Mouse (Mus musculus): Measurements from ENCODE around the gene Abat.
"Not testable (repeated sequence)": the region's sequence is repeated elsewhere in the genome, so short reads cannot be mapped to it uniquely, and the experiment has no call there.

Abat gene

DNA sequence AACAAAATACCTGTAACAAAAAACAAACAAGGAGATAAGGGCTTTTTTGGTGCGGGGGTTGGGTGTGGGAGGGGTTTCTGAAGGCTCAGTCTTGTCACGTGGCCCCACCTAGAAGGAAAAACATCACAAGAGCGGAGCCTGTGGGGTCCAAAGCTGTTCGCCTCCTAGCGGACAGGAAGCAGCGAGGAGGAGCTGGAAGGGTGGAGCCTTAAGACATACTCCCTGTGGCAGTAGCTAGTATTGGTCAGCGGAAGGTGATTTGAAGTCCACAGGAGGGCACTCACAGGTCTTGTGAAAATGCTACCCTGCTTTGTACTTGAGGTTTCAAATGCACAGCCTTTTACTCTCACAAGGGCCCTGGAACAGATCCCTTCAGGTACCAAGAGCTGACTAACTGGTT lies 19.7 kb downstream of the Abat start:
- no peak for DNase-seq (ENCODE audit: low spot score)

- no peak for DNase-seq (ENCODE audit: low spot score)
Measured at GRCm38 (mm10) chr16:8533477-8533876, 20.2 kb downstream of the Abat start.

DNA sequence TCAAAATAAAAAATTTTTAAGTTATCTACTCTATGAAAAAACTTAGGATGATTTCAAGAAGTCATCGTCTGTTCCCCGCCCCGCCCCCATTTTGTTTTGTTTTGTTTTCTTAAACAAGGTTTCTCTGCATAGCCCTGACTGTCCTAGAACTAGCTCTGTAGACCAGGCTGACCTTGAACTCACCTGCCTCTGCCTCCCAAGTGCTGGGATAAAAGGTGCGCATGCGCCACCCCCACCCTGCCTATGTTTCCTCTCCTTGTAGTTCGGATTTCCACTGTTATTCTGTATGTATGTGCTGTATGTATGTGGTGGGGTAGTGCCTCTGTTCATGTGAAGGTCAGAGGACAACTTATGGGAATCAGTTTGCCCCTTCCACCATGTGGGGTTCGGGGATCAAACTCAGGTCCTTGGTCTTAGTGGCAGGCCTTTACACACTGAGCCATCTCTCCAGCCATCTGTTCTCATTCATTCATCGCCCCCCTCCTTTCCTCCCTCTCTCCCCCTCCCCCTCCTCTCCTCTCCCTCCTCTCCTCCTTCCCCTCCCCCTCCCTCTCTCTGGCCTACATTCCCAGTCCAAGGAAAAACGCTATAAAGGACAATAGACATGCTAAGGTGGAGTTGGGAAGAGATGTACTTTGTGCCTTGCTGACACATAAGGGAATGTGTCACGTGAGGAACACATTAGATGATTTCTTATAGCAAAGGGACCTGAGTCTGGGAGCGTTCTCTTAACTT lies 21.4 kb downstream of the Abat start:
- no peak for DNase-seq (ENCODE audit: low spot score)

GRCm38 (mm10) chr16:8535411-8535810 lies 22.2 kb downstream of the Abat start:
- no peak for DNase-seq (ENCODE audit: low spot score)

GRCm38 (mm10) chr16:8539150-8539865 lies 26.1 kb downstream of the Abat start:
- peak; percentile 63 for DNase-seq (ENCODE audit: low spot score)

DNA sequence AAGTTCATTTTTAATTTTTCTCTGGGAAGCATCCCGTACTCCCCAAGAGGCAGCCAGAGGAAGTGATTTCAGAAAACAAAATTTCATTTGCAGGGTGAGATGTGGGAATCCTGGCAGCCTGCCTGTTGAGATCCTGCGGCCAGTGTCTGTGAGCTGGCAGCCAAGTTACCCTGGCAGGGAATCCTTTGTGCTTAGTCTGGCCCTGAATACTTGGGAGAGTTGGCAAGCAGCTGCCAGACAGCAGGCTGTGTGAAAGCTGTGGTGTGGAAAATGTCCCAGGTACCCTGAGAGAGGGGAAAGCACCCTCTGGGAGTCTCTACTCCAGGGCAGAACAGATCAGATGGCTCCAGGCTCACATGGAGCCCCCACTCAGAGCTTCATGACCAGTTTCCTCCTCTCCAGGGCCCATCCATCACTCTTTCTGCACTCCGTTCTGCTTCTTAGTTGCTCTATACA lies 27.7 kb downstream of the Abat start:
- peak; percentile 62 for DNase-seq (ENCODE audit: low spot score)

DNA sequence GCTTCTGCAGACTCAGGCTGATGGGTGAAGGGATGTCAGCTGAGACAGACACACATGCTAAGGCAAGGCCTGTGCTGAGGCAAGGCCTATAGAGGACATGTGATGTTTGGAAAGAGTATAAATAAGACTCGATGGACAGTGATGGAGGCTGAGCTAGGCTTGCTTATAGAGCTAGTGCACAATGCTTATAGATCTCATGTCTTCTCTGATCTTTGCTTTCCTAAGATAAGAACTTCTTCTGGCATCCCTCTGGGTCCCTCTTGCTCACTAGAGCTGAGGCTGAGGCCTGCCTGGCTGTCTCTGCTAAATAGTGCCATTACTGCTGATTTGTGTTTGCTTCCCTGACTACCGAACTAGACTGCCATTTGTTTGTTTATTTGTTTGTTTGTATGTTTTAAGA lies 34.6 kb downstream of the Abat start:
- no peak for DNase-seq (ENCODE audit: low spot score)

DNA sequence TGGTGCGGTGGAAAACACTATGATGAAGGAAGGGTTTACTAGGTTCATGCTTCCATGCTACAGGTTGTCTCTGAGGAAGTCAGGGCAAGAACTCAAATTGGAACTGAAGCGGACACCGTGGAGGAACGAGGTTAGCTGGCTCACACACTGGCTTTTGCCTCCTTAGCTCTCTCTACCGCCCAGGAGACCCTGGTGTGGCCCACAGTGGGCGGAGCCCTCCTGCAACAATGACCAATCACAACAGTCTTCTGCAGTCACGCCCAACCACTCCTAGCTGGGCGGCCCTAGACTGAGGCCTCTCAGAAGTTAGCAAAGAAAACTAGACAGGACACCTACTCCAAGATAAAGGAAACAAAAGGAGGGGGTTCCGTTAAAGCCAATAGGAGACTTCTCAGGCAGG lies 36.3 kb downstream of the Abat start:
- no peak for DNase-seq (ENCODE audit: low spot score)

DNA sequence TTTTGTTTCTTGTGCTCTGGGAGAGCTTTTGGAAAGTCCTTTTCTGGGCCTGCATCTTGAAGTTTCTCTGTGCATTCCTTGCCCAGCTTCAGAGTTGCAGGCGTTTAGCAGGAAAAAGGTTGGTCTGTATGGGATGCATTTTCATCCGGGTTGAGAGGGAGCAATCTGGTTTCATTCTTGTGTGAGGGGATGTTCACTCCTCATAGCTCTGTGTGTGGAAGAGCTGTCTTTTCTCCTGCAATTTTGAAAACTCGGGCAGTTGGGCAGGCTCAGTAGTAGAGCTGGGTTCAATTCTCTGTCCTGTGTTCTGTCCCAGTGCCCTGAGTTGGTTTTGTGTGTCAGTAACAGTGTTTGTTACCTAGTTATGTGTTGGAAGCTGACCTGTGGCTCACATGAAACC lies 41.1 kb downstream of the Abat start:
- DNase-seq (ENCODE audit: low spot score): no peak

- DNase-seq (ENCODE audit: low spot score): not testable (repeated sequence)
Measured at GRCm38 (mm10) chr16:8554751-8555150, 41.5 kb downstream of the Abat start.

DNA sequence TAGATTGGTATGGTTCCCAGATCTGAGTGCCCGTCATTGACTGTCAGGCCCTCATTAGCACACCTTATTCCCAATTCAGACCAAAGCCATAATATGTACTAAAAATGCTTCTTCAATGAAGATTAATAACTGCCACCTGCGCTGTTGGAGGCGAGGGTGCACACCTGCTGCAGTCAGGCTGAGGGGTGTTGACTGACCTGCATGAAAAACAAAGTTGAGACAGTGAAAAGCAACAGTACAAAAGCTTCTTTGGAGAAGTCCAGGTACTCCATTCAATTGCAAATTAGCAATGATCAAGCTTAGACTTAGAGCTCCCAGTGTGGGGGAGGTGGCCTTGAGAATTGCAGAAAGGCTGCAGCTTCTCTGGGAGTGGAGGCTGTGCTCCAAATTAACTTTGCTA lies 42.1 kb downstream of the Abat start:
- DNase-seq (ENCODE audit: low spot score): not testable (repeated sequence)

GRCm38 (mm10) chr16:8560079-8560478 lies 46.9 kb downstream of the Abat start:
- DNase-seq (ENCODE audit: low spot score): no peak

DNA sequence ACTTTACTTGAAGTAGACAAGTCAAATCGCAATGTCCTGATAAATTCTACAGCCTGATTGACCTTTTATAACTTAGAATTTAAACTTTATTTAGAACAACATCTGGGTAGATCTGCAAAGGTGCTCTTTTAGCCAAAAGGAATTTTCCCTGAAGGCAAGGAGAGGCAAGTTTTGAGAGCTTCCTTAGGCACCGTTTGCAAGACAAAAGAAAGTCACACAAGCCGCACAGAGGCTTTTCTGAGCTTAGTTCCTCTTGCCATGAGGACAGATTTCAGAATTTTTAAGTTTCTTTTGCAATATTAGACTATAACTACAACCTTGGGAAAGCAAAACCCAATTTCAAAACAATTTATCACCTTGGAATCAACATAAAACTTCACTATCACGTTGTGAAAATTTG lies 47.9 kb downstream of the Abat start:
- not testable (repeated sequence) for DNase-seq (ENCODE audit: low spot score)

GRCm38 (mm10) chr16:8561856-8562255 lies 48.6 kb downstream of the Abat start:
- DNase-seq (ENCODE audit: low spot score): not testable (repeated sequence)

GRCm38 (mm10) chr16:8562827-8563226 lies 49.6 kb downstream of the Abat start:
- not testable (repeated sequence) for DNase-seq (ENCODE audit: low spot score)

DNA sequence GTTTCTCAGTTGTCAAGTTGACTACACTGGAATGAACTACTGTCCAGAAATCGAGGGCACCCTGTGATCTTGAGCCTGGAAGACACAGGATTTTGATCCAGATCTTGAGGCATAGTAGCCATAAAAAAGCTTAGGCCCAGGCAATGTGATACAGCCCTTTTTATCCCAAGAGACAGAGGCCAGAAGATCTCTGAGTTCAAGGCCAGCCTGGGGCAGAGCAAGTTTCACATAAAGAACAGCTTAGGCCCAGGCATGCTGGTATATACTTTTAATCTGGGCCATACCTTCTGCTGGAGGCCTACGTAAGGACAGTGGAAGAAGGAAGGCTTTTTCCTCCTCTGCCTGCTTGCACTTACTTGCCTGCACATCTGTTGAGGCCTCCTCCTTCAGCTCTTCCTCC lies 51.6 kb downstream of the Abat start:
- DNase-seq (ENCODE audit: low spot score): no peak

DNA sequence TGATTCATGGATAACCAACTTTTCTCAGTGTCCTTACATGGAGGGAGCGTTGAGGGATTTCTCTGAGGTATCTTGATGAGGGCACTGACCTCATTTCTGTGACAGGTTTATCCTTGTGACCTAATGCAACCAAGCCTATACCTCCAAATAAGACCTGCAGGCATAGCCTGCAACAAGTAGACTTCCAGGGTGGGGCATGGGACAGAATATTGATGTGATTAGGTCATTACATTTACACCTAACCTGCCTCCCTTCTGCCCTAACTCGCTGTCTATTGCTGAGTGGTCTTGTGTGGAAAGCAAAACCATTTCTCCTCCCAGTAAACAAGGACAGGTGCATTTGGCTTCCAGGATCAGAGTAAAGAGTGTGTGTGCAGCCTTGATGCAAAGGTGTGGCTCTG lies 52.3 kb downstream of the Abat start:
- DNase-seq (ENCODE audit: low spot score): no peak

DNA sequence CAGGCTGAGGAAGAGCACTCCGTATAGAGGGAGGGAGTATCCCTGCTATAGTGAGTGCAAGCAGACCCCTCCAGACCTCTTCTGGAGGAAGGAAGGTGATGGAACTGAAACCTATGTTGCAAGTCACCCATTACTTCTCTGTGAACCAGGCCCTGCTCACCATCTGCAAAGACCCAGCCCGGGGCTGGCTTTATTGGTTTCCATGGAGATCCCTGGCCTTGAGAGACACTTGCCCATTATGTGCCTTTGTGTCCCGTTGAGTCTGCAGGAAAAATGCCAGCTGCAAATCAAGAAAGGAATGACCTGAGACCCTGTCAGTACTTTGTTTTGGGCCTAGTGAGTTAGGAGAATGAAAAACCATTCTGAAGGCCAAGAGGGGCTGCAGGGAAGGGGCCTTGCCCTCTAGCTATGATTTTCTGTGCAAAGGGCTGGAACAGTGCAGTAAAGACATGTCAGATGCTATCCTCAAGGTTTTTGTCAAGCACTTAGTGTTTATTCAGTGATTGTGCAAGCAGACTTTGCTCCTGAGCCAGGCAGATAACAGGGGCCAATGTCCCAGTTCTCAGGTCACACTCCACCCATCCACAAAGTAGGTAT lies 53.0 kb downstream of the Abat start:
- peak; percentile 10 for DNase-seq (ENCODE audit: low spot score)

- no peak for DNase-seq (ENCODE audit: low spot score)
Measured at GRCm38 (mm10) chr16:8568881-8569280, 55.7 kb downstream of the Abat start.

- DNase-seq (ENCODE audit: low spot score): no peak
Measured at GRCm38 (mm10) chr16:8570336-8570735, 57.1 kb downstream of the Abat start.

DNA sequence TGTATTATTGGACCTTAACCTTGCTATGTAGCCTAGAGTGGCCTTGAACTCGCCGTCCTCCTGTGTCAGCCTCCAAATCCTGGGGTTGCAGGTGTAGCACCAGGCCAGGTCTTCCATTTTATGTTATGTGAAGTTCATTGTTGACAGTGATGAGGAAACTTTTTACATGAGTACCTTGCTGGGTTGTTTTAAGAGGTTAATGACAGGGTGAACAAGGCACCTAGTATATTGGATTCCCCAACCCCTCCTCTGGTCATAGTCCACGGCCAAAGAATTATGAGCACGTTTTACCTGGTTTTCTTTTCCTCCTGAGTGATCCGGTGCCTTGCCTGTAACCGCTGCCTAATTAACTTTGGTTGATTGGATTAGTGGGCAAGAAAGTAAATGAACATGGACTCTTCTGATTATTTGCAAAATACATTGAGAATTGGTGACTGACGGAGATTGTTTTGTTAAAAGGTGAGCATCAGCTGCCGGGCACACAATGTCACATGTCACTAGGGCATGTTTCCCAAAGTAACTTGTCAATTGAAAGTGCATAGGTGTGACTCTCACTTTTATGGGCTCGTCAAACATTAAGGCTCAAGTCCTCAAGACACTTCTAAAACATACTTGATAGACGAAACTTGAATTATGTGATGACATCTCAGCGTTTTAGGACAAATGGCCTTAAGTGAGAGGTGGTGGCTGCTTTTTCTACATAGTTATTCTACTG lies 57.8 kb downstream of the Abat start:
- DNase-seq (ENCODE audit: low spot score): no peak

DNA sequence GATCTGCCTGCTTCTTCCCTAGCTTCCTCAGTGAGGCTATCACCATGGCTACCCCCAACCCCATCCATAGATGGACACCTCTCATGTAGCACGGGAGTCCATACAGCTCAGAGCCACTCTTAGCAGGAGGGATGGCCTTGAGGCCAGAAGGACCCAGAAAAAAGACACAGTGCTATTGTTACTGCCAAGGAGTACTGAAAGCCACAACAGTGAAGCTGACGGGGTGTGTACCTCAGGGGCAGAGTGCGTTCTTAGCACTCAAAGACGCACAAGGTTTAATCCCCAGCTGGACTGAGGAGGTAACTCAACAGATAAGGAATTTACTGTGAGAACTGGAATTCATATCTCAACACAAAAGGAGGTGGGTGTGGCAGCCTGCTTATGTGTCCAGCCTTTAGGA lies 59.8 kb downstream of the Abat start:
- no peak for DNase-seq (ENCODE audit: low spot score)

- no peak for DNase-seq (ENCODE audit: low spot score)
Measured at GRCm38 (mm10) chr16:8573751-8574150, 60.5 kb downstream of the Abat start.

Measured in left cerebral cortex, adult 11 months (tissue).